Mouse (Mus musculus): ENCODE results near the gene Ccnh.

GRCm38 (mm10) chr13:85210353-85210752 is 21.1 kb downstream of the Ccnh start:
- TF ChIP-seq CTCF (IDR thresholded peaks at IDR 0.05; ENCODE audit: control insufficient read depth, insufficient read depth, low read length): no peak
- no peak for TF ChIP-seq POLR2A (IDR thresholded peaks at IDR 0.05; ENCODE audit: borderline replicate concordance, control insufficient read depth, low read depth, low read length)

All from bone marrow, adult 2 months (tissue).